Mouse (Mus musculus) monocyte, adult 2 months (primary cell): ENCODE measurements around the gene Srcin1.

ENCODE experiments used
- DNase-seq, 2 experiments: peaks; one replicate each; pipeline ENCODE4 v3.0.0; 2022; ENCODE audit warnings: low spot score in 2 of 2, low read depth in 1 of 2

Gene Srcin1

DNA sequence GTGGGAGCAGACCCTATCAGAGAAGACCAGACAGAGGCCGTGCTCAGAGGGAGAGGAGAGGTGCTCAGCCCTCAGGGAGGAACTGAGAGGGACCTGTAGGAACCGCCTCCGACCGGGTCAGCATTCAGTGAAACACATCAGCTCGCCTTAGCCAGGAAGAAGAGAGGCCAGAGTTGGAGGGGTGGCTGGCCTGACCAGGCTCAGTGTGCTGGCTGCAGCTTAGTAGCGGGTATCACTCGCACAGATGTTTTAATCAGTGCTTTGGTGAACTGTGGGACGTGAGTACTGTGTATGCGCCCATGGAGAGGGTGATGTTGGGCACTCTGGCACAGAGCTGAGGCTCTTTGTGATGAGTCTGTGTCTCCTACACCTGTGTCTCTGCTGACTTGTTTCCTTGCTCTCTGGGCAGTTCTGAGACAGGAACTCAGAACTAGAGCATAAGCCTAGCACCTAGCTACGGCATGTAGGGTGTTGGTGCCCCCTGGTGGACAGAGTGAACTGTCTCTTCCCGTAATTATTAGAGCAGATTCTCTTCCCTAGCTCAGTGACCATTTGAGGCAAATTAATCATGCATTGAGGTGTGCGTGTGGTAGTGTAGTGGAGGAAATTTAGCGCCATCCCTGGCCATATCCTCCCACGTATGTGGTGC is 107.2 kb downstream of the Srcin1 start:
- DNase-seq: peak; percentile 33 to 73

GRCm38 (mm10) chr11:97466444-97467160 is 109.4 kb downstream of the Srcin1 start:
- no peak for DNase-seq

DNA sequence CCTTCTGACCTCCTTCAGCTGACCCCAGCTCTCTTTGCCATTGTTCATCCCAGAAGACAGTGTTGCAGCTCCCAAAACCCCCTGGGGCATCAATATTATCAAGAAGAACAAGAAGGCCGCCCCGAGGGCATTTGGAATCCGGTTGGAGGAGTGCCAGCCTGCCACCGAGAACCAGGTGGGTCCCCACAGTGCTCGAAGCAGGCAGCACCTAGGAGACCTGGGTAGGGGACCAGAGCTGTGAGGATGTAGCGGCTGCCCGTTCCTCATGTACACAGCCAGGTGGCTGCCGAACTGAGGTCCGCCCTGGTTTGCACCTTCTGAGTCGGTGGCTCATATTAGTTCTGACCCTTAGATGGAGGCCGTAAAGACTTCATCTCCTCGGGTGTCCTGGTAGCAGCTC is 110.0 kb downstream of the Srcin1 start:
- DNase-seq: no peak

DNA sequence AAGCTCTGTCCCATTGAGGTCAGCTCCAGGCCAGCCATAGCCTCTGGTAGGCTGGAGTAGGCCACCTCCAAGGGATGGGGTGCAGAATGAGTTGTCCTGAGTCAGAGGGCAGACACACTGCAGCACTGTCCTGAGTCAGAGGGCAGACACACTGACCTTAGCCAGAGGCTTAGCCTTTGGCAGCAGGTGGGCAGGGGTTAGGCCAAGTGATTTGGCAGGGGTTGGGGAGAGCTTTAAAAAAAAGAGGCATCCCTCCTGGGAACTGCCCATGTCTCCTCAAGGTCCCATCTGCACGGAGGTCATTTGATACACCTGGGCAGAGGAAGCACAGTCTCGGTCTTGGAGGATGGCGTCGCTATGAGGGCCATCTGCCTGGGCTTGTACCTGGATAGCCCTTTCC is 112.0 kb downstream of the Srcin1 start:
- DNase-seq: no peak

DNA sequence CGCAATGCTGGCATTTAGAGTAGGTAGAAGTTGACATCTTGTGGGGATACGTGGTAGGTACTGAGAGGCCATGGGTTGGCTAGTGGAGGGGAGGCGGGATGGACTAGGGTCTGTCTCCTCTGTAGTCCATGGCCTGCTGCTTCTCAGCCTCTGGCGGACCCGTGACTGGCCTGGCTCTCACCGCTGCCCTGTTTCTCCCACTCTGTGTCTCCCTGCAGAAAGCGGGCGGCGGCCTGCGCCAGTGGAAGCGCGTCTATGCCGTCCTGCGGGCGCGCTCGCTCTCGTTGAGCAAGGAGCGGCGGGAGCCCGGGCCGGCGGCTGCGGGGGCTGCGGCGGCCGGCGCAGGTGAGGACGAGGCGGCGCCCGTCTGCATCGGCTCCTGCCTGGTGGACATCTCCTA is 112.8 kb downstream of the Srcin1 start:
- DNase-seq: no peak

DNA sequence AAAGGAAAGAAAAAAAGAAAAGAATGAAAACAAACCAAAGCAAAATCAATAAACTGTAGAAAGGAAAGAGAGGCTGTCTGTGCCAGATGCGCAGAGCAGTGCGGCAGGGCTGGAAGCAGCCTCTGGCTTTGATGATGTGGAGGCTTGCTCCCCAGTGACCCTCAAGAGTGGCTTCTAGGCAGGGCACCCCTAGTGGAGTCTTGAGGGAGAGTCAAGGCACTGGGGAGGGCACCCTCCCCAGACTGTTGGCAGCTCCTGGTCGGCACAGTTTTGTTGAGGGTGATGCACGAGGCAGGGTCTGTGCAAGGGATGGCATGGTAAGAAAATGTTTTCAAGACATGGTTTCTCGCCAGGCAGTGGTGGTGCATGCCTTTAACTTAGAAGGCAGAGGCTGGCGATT is 113.4 kb downstream of the Srcin1 start:
- DNase-seq: no peak

- DNase-seq: no peak
Observed at GRCm38 (mm10) chr11:97461307-97461820, 114.6 kb downstream of the Srcin1 start.
